Mouse (Mus musculus) thymus, adult 2 months (tissue): ENCODE data around the gene Lin28a.

Experiments used
- CTCF ChIP-seq: fragments of 200-500 bp; IDR thresholded peaks from 2 replicates; pipeline ENCODE4 v1.5.1; 2012; ENCODE audit warnings: mild to moderate bottlenecking, control low read depth, low read length, moderate library complexity, borderline replicate concordance; ENCODE audit not compliant: control insufficient read depth, poor library complexity, insufficient read depth; ENCODE audit errors: extremely low read depth
- POLR2A ChIP-seq: fragments of 200-500 bp; IDR thresholded peaks from 2 replicates; pipeline ENCODE4 v1.6.1; 2012; ENCODE audit warnings: mild to moderate bottlenecking, low read length, control low read depth, moderate library complexity; ENCODE audit not compliant: control insufficient read depth, poor library complexity, insufficient read depth; ENCODE audit errors: extremely low read depth

- TF ChIP-seq CTCF (no peak), POLR2A (no peak)
Observed at GRCm38 (mm10) chr4:134001710-134002109, 16.9 kb downstream of the Lin28a start.
